Comparison of ENCODE assay signal across 14 mouse cellular contexts in the genomic region with DNA sequence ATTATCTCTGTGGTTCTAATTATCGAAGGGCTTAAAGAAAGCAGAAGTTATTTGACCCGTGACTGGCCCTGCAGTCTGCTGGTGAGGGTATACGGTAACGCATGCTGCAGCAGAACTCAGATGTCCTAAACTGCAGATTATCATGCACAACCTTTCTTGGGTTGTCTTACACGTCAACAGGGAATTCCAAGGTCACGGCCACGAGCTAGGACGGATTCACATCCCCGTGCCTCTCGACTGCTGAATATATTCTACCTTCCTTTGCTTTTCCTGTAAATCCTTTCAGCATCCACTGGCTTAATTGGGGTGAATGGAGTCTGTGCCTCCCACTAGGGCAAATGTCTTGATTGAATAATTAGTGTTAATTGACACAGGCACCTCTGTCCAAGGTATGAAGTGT.
A peak's percentile ranks its signal among the peaks of the same experiment; 100 is the strongest.
DNase-seq lines count a peak whose midpoint lies in the region; ATAC-seq and TF ChIP-seq lines count a peak whose summit lies in the region.
"Had no signal": no experiment of that assay in that cellular context is flagged by ENCODE, and none has a peak within 500 bp of the region (broad histone marks: within the 10 kb centered on the region; RNA-seq: fewer than 3 reads in every experiment).

No protein-coding gene starts in this region.

- intact Hi-C loops in left cerebral cortex, adult 2 months (cut with DNase I): no loop called here
- intact Hi-C loops in left cerebral cortex, postnatal 25 days (cut with DNase I): loop anchor here (5.0 to 10.0 kb wide), 3 partner anchors 132 to 822 kb away; no protein-coding TSS in a partner anchor

- H3K4me1 ChIP-seq in hindbrain, embryonic 15.5 days (replicated peaks): peaks cover 49% of the 10 kb centered on the region

- no peak for TF ChIP-seq CTCF in left cerebral cortex, adult 2 months (IDR thresholded peaks at IDR 0.05)

- no peaks in the 10 kb centered on the region for H3K9me3 ChIP-seq in hindbrain, embryonic 15.5 days
- H3K9me3 ChIP-seq: intestine, embryonic 15.5 days; limb, embryonic 13.5 days had no signal

- ATAC-seq in hindbrain, embryonic 15.5 days (ENCODE audit: low FRiP score, low read depth): no peak
- ATAC-seq: intestine, embryonic 15.5 days had no signal

- no peaks in the 10 kb centered on the region for H3K27me3 ChIP-seq in hindbrain, embryonic 15.5 days
- H3K27me3 ChIP-seq: intestine, embryonic 15.5 days; limb, embryonic 13.5 days had no signal

- H3K27ac ChIP-seq in left cerebral cortex, adult 2 months: peak overlapping the region; percentile 47; the same call in 1 of the 2 replicates
- H3K27ac ChIP-seq in hindbrain, embryonic 15.5 days (replicated peaks): peak overlapping the region; percentile 73
- H3K27ac ChIP-seq: intestine, embryonic 15.5 days had no signal

- H3K9ac ChIP-seq in hindbrain, embryonic 15.5 days: no peak overlapping the region
- H3K9ac ChIP-seq: intestine, embryonic 15.5 days; limb, embryonic 13.5 days had no signal

- DNase-seq in embryo, embryonic 10 days (ENCODE audit: low spot score): peak; percentile 43
- no peak for DNase-seq in embryo, embryonic 9.5 days (ENCODE audit: extremely low spot score)
- DNase-seq in left cerebral cortex, adult 2 months (ENCODE audit: extremely low spot score in 1 of 2, low spot score in 2 of 2): no peak
- DNase-seq in left cerebral cortex, postnatal 25 days (ENCODE audit: low spot score in 2 of 2): no peak
- DNase-seq in retina, embryonic 14.5 days (ENCODE audit: low spot score): peak; percentile 49
- no peak for DNase-seq in thymus, adult 18-20 months
- no peak for DNase-seq in adrenal gland, postnatal 10 days
- DNase-seq: cerebellum, adult 11-12 months; kidney, postnatal 25 days; layer of hippocampus, postnatal 36 days; lung, adult 2 months had no signal

- 27% methylated on average over 10 of the region's 10 CpGs for WGBS in hindbrain, embryonic 15.5 days

- H3K4me2 ChIP-seq in hindbrain, embryonic 15.5 days: no peak overlapping the region
- H3K4me2 ChIP-seq: intestine, embryonic 15.5 days; limb, embryonic 13.5 days had no signal

- no peaks in the 10 kb centered on the region for H3K36me3 ChIP-seq in hindbrain, embryonic 15.5 days
- H3K36me3 ChIP-seq: intestine, embryonic 15.5 days; limb, embryonic 13.5 days had no signal

- no peak overlapping the region for H3K4me3 ChIP-seq in left cerebral cortex, adult 2 months
- no peak overlapping the region for H3K4me3 ChIP-seq in hindbrain, embryonic 15.5 days
- H3K4me3 ChIP-seq: intestine, embryonic 15.5 days; limb, embryonic 13.5 days had no signal

Comparison
In these comparisons a context has a peak if more than half of its experiments do, and no peak if none do; other contexts are left out.
1. DNase-seq: peak in embryo, embryonic 10 days (single experiment) and retina, embryonic 14.5 days (single experiment); none in embryo, embryonic 9.5 days (single experiment), left cerebral cortex, adult 2 months (0 of 2), left cerebral cortex, postnatal 25 days (0 of 2), thymus, adult 18-20 months (0 of 2) and adrenal gland, postnatal 10 days (single experiment).